Mouse (Mus musculus) lung, postnatal 36 days (tissue): ENCODE data around the gene Sgpp1.

Source experiments
- DNase-seq: peaks from one replicate; pipeline ENCODE4 v3.0.0; 2022; ENCODE audit warnings: mixed read lengths

The Sgpp1 gene

GRCm38 (mm10) chr12:75735246-75736200, at the start of gene Sgpp1:
Gene Sgpp1 (minus strand): TSS chr12:75735729.
- DNase-seq, result peak; percentile 88

- no peak for DNase-seq
Observed at GRCm38 (mm10) chr12:75784271-75784751, 48.8 kb upstream of the Sgpp1 start.

GRCm38 (mm10) chr12:75781995-75782394, 46.5 kb upstream of the Sgpp1 start:
- DNase-seq, result peak; percentile 7

- DNase-seq, result no peak
Observed at GRCm38 (mm10) chr12:75781445-75781844, 45.9 kb upstream of the Sgpp1 start.

- peak; percentile 84 for DNase-seq
Observed at GRCm38 (mm10) chr12:75772424-75773034, 37.0 kb upstream of the Sgpp1 start.

GRCm38 (mm10) chr12:75771410-75771809, 35.9 kb upstream of the Sgpp1 start:
- no peak for DNase-seq

- peak; percentile 44 for DNase-seq
Observed at GRCm38 (mm10) chr12:75766885-75767317, 31.4 kb upstream of the Sgpp1 start.

- no peak for DNase-seq
Observed at GRCm38 (mm10) chr12:75766395-75766794, 30.9 kb upstream of the Sgpp1 start.

GRCm38 (mm10) chr12:75765751-75766150, 30.2 kb upstream of the Sgpp1 start:
- DNase-seq, result peak; percentile 16

GRCm38 (mm10) chr12:75756387-75756786, 20.9 kb upstream of the Sgpp1 start:
- DNase-seq, result no peak

GRCm38 (mm10) chr12:75753730-75754129, 18.2 kb upstream of the Sgpp1 start:
- DNase-seq, result no peak

- DNase-seq, result no peak
Observed at GRCm38 (mm10) chr12:75752077-75752476, 16.5 kb upstream of the Sgpp1 start.

- DNase-seq, result no peak
Observed at GRCm38 (mm10) chr12:75748574-75748973, 13.0 kb upstream of the Sgpp1 start.

- peak; percentile 49 for DNase-seq
Observed at GRCm38 (mm10) chr12:75745697-75746290, 10.3 kb upstream of the Sgpp1 start.

GRCm38 (mm10) chr12:75742101-75742500, 6.6 kb upstream of the Sgpp1 start:
- no peak for DNase-seq

GRCm38 (mm10) chr12:75741273-75741672, 5.7 kb upstream of the Sgpp1 start:
- DNase-seq, result no peak

GRCm38 (mm10) chr12:75740451-75740850, 4.9 kb upstream of the Sgpp1 start:
- no peak for DNase-seq

- no peak for DNase-seq
Observed at GRCm38 (mm10) chr12:75739611-75740010, 4.1 kb upstream of the Sgpp1 start.

GRCm38 (mm10) chr12:75736296-75736695, 767 bp upstream of the Sgpp1 start:
- DNase-seq, result no peak

- DNase-seq, result peak; percentile 31
Observed at GRCm38 (mm10) chr12:75734891-75735245, 661 bp downstream of the Sgpp1 start.

- DNase-seq, result peak; percentile 13
Observed at GRCm38 (mm10) chr12:75734167-75734566, 1.4 kb downstream of the Sgpp1 start.

- DNase-seq, result peak; percentile 27
Observed at GRCm38 (mm10) chr12:75733331-75734070, 2.0 kb downstream of the Sgpp1 start.
